Mouse (Mus musculus): ENCODE data around the gene Per1. TPM values are rescaled to one million over a fixed set of nuclear protein-coding genes. Genes with fewer than 3 reads are reported as not detected.
A peak's percentile ranks its signal among the peaks of the same experiment; 100 is the strongest.

Gene Per1
- polyA plus RNA-seq, 1 experiment from 2014 or later = 9.4 TPM

- Histone ChIP-seq H3K36me3 (no peaks in the 10 kb centered on the region), H3K4me1 (replicated peaks) (peaks cover 34% of the 10 kb centered on the region), H3K27me3 (replicated peaks) (peaks cover 13% of the 10 kb centered on the region; the same call in 1 of the 2 replicates), H3K9me3 (replicated peaks) (no peaks in the 10 kb centered on the region), H3K27ac (ENCODE audit: poor library complexity, severe bottlenecking) (peak overlapping the region; percentile 71; the same call in 1 of the 2 replicates), H3K9ac (peak overlapping the region; percentile 71), H3K4me2 (peak overlapping the region; percentile 92), H3K4me3 (peak overlapping the region; percentile 63)
- ATAC-seq (ENCODE audit: insufficient number of reproducible peaks, low FRiP score) = peak; percentile 43; the same call in 1 of the 2 replicates
- under 1% methylated on average over 24 of the region's 24 CpGs for WGBS
Observed at GRCm38 (mm10) chr11:69125041-69125851, 30.2 kb downstream of the Per1 start.

DNA sequence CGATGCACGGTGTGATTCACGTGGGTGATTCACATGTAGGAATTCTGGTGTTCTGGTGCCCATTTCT, 30.7 kb downstream of the Per1 start, which contains the start of gene Aloxe3:
Gene Aloxe3, plus strand, starts transcription at position 45 of the 67 bp plus-strand sequence.
- no peak for ATAC-seq (ENCODE audit: insufficient number of reproducible peaks, low FRiP score)
- Histone ChIP-seq H3K27ac (ENCODE audit: poor library complexity, severe bottlenecking) (peak within 1 kb of the TSS; percentile 71; the same call in 1 of the 2 replicates), H3K27me3 (replicated peaks) (peaks cover 13% of the 10 kb centered on the region; the same call in 1 of the 2 replicates), H3K9ac (peak within 1 kb of the TSS; percentile 71), H3K9me3 (replicated peaks) (no peaks in the 10 kb centered on the region), H3K4me1 (replicated peaks) (peaks cover 29% of the 10 kb centered on the region), H3K4me3 (peak within 1 kb of the TSS; percentile 63), H3K36me3 (no peaks in the 10 kb centered on the region), H3K4me2 (peak within 1 kb of the TSS; percentile 92)
- 7% methylated on average over 3 of the region's 3 CpGs for WGBS

GRCm38 (mm10) chr11:69125919-69126705, 31.1 kb downstream of the Per1 start:
- peak overlapping the region; percentile 63 for H3K4me3 ChIP-seq
- ATAC-seq (ENCODE audit: insufficient number of reproducible peaks, low FRiP score) = no peak
- no peaks in the 10 kb centered on the region for H3K9me3 ChIP-seq (replicated peaks)
- no peaks in the 10 kb centered on the region for H3K36me3 ChIP-seq
- H3K4me2 ChIP-seq = peak overlapping the region; percentile 92
- 16% methylated on average over 20 of the region's 20 CpGs for WGBS
- peaks cover 13% of the 10 kb centered on the region; the same call in 1 of the 2 replicates for H3K27me3 ChIP-seq (replicated peaks)
- H3K4me1 ChIP-seq (replicated peaks) = peaks cover 25% of the 10 kb centered on the region
- H3K9ac ChIP-seq = peak overlapping the region; percentile 71
- H3K27ac ChIP-seq (ENCODE audit: poor library complexity, severe bottlenecking) = no peak overlapping the region

GRCm38 (mm10) chr11:69126706-69127095, 31.7 kb downstream of the Per1 start:
- H3K4me3 ChIP-seq = peak overlapping the region; percentile 63; the same call in 1 of the 2 replicates
- WGBS = 52% methylated on average over 2 of the region's 2 CpGs
- no peaks in the 10 kb centered on the region for H3K9me3 ChIP-seq (replicated peaks)
- H3K4me2 ChIP-seq = peak overlapping the region; percentile 92
- peaks cover 13% of the 10 kb centered on the region; the same call in 1 of the 2 replicates for H3K27me3 ChIP-seq (replicated peaks)
- no peak overlapping the region for H3K27ac ChIP-seq (ENCODE audit: poor library complexity, severe bottlenecking)
- H3K36me3 ChIP-seq = no peaks in the 10 kb centered on the region
- no peak for ATAC-seq (ENCODE audit: insufficient number of reproducible peaks, low FRiP score)
- H3K4me1 ChIP-seq (replicated peaks) = peaks cover 22% of the 10 kb centered on the region
- 0 out of 2 replicates have a peak overlapping the region, but pooled peaks have one; percentile 71 for H3K9ac ChIP-seq

GRCm38 (mm10) chr11:69128426-69129122, 33.6 kb downstream of the Per1 start:
- no peaks in the 10 kb centered on the region for H3K9me3 ChIP-seq (replicated peaks)
- H3K4me1 ChIP-seq (replicated peaks) = peaks cover 22% of the 10 kb centered on the region
- H3K4me3 ChIP-seq = no peak overlapping the region
- no peak for ATAC-seq (ENCODE audit: insufficient number of reproducible peaks, low FRiP score)
- 51% methylated on average over 8 of the region's 8 CpGs for WGBS
- H3K36me3 ChIP-seq = no peaks in the 10 kb centered on the region
- peaks cover 29% of the 10 kb centered on the region for H3K27me3 ChIP-seq (replicated peaks)
- H3K27ac ChIP-seq (ENCODE audit: poor library complexity, severe bottlenecking) = no peak overlapping the region
- H3K9ac ChIP-seq = no peak overlapping the region
- H3K4me2 ChIP-seq = no peak overlapping the region

GRCm38 (mm10) chr11:69133566-69133922, 38.5 kb downstream of the Per1 start:
- WGBS = 22% methylated on average over 5 of the region's 5 CpGs
- peaks cover 33% of the 10 kb centered on the region for H3K27me3 ChIP-seq (replicated peaks)
- H3K9ac ChIP-seq = no peak overlapping the region
- ATAC-seq (ENCODE audit: insufficient number of reproducible peaks, low FRiP score) = no peak
- H3K36me3 ChIP-seq = no peaks in the 10 kb centered on the region
- H3K4me2 ChIP-seq = peak overlapping the region; percentile 85
- no peak overlapping the region for H3K27ac ChIP-seq (ENCODE audit: poor library complexity, severe bottlenecking)
- peak overlapping the region; percentile 49 for H3K4me3 ChIP-seq
- peaks cover 12% of the 10 kb centered on the region for H3K4me1 ChIP-seq (replicated peaks)
- H3K9me3 ChIP-seq (replicated peaks) = no peaks in the 10 kb centered on the region

DNA sequence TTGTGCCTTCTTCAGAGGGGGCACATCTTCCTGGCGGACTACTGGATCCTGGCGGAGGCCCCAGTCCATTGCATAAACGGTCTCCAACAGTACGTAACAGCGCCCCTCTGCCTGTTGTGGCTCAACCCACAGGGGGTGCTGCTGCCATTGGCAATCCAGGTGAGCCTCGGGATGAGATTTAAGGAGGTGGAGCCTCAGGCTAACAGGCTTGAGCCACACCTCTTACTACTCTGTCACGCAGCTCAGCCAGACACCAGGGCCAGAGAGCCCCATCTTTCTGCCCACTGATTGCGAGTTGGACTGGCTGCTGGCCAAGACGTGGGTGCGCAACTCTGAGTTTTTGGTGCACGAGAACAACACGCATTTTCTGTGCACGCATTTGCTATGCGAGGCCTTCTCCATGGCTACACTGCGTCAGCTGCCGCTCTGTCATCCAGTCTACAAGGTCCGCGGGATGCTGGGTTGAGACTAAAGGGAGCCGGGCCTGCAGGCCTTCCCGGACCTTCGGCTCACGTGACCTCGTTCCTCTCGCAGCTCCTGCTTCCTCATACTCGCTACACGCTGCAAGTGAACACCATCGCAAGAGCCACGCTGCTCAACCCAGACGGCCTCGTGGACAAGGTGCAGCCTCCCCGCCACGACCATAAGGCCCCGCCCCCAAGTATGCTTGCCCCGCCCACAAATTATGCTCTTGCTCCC, 39.1 kb downstream of the Per1 start:
- WGBS = 2% methylated on average over 34 of the region's 34 CpGs
- ATAC-seq (ENCODE audit: insufficient number of reproducible peaks, low FRiP score) = peak; percentile 66
- peak overlapping the region; percentile 85 for H3K4me2 ChIP-seq
- peaks cover 12% of the 10 kb centered on the region for H3K4me1 ChIP-seq (replicated peaks)
- H3K27me3 ChIP-seq (replicated peaks) = peaks cover 35% of the 10 kb centered on the region
- no peak overlapping the region for H3K27ac ChIP-seq (ENCODE audit: poor library complexity, severe bottlenecking)
- peak overlapping the region; percentile 49 for H3K4me3 ChIP-seq
- peak overlapping the region; percentile 63 for H3K9ac ChIP-seq
- no peaks in the 10 kb centered on the region for H3K9me3 ChIP-seq (replicated peaks)
- no peaks in the 10 kb centered on the region for H3K36me3 ChIP-seq

GRCm38 (mm10) chr11:69134622-69134968, 39.6 kb downstream of the Per1 start:
- WGBS = 23% methylated on average over 8 of the region's 8 CpGs
- Histone ChIP-seq H3K27ac (ENCODE audit: poor library complexity, severe bottlenecking) (no peak overlapping the region), H3K4me3 (peak overlapping the region; percentile 49), H3K4me1 (replicated peaks) (peaks cover 12% of the 10 kb centered on the region), H3K36me3 (no peaks in the 10 kb centered on the region), H3K9ac (peak overlapping the region; percentile 63; the same call in 1 of the 2 replicates), H3K4me2 (peak overlapping the region; percentile 85), H3K9me3 (replicated peaks) (no peaks in the 10 kb centered on the region), H3K27me3 (replicated peaks) (peaks cover 33% of the 10 kb centered on the region)
- ATAC-seq (ENCODE audit: insufficient number of reproducible peaks, low FRiP score) = peak; percentile 27; the same call in 1 of the 2 replicates

DNA sequence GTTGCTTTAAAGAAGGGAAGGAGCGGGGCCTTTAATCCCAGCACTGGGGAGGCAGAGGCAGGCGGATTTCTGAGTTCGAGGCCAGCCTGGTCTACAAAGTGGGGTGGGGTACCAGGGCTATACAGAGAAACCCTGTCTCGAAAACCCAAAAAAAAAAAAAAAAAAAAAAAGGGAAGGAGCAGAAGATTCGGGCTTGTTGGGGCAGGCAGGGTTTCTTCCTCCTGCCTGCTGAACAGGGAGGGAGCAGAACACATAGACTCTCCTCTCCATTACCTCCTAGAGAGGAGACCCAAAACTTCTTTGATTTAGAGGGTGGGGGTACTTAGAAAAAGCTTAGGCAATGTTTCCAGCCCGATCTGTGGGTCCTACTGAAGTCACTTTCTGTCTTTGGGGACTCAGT, 40.3 kb downstream of the Per1 start:
- H3K4me3 ChIP-seq = no peak overlapping the region
- 77% methylated on average over 6 of the region's 6 CpGs for WGBS
- H3K36me3 ChIP-seq = no peaks in the 10 kb centered on the region
- H3K27ac ChIP-seq (ENCODE audit: poor library complexity, severe bottlenecking) = no peak overlapping the region
- H3K4me1 ChIP-seq (replicated peaks) = peaks cover 12% of the 10 kb centered on the region
- H3K4me2 ChIP-seq = no peak overlapping the region
- peaks cover 31% of the 10 kb centered on the region for H3K27me3 ChIP-seq (replicated peaks)
- no peak for ATAC-seq (ENCODE audit: insufficient number of reproducible peaks, low FRiP score)
- no peak overlapping the region for H3K9ac ChIP-seq
- H3K9me3 ChIP-seq (replicated peaks) = no peaks in the 10 kb centered on the region

- Histone ChIP-seq H3K36me3 (no peaks in the 10 kb centered on the region), H3K9ac (no peak overlapping the region), H3K27me3 (replicated peaks) (peaks cover 24% of the 10 kb centered on the region), H3K4me3 (no peak overlapping the region), H3K9me3 (replicated peaks) (no peaks in the 10 kb centered on the region), H3K4me1 (replicated peaks) (0 out of 2 replicates have a peak, but pooled peaks cover 10% of the 10 kb centered on the region), H3K4me2 (no peak overlapping the region), H3K27ac (ENCODE audit: poor library complexity, severe bottlenecking) (no peak overlapping the region)
- 74% methylated on average over 7 of the region's 7 CpGs for WGBS
- ATAC-seq (ENCODE audit: insufficient number of reproducible peaks, low FRiP score) = no peak
Observed at GRCm38 (mm10) chr11:69147546-69147945, 52.5 kb downstream of the Per1 start.
